Mouse (Mus musculus): Measurements from ENCODE around the gene Pip4p1. TPM values are rescaled to one million over a fixed set of nuclear protein-coding genes. Genes with fewer than 3 reads are reported as not detected.
"Not testable (repeated sequence)": the region's sequence is repeated elsewhere in the genome, so short reads cannot be mapped to it uniquely, and the experiment has no call there.

The Pip4p1 gene
- polyA plus RNA-seq, 1 experiment from 2014 or later: 30.3 TPM

- Histone ChIP-seq H3K4me2 (peak overlapping the region; percentile 21; the same call in 1 of the 2 replicates), H3K36me3 (ENCODE audit: control insufficient read depth, insufficient read depth, low read length) (no peaks in the 10 kb centered on the region), H3K9me3 (replicated peaks; ENCODE audit: control insufficient read depth, low read length) (no peaks in the 10 kb centered on the region), H3K4me3 (ENCODE audit: low read depth, low read length) (no peak overlapping the region), H3K4me1 (ENCODE audit: control insufficient read depth, insufficient read depth, low read length) (no peaks in the 10 kb centered on the region), H3K9ac (ENCODE audit: low read depth, low read length) (no peak overlapping the region), H3K27ac (ENCODE audit: low read depth, low read length) (no peak overlapping the region), H3K27me3 (ENCODE audit: control insufficient read depth, insufficient read depth, low read length) (no peaks in the 10 kb centered on the region)
- 23% methylated on average over 12 of the region's 12 CpGs for WGBS (ENCODE audit: insufficient replicate concordance)
- ATAC-seq (replicated peaks; ENCODE audit: insufficient number of reproducible peaks, low FRiP score, low TSS enrichment): 0 out of 2 replicates have a peak, but pooled peaks have one; percentile 31
Observed at GRCm38 (mm10) chr14:50969558-50970544, 39.2 kb upstream of the Pip4p1 start.

GRCm38 (mm10) chr14:50969041-50969440, 38.4 kb upstream of the Pip4p1 start:
- 9% methylated on average over 1 of the region's 1 CpGs for WGBS (ENCODE audit: insufficient replicate concordance)
- no peaks in the 10 kb centered on the region for H3K27me3 ChIP-seq (ENCODE audit: control insufficient read depth, insufficient read depth, low read length)
- H3K9me3 ChIP-seq (replicated peaks; ENCODE audit: control insufficient read depth, low read length): no peaks in the 10 kb centered on the region
- H3K9ac ChIP-seq (ENCODE audit: low read depth, low read length): no peak overlapping the region
- no peak for ATAC-seq (replicated peaks; ENCODE audit: insufficient number of reproducible peaks, low FRiP score, low TSS enrichment)
- no peak overlapping the region for H3K4me3 ChIP-seq (ENCODE audit: low read depth, low read length)
- peak overlapping the region; percentile 21; the same call in 1 of the 2 replicates for H3K4me2 ChIP-seq
- no peaks in the 10 kb centered on the region for H3K4me1 ChIP-seq (ENCODE audit: control insufficient read depth, insufficient read depth, low read length)
- no peaks in the 10 kb centered on the region for H3K36me3 ChIP-seq (ENCODE audit: control insufficient read depth, insufficient read depth, low read length)
- no peak overlapping the region for H3K27ac ChIP-seq (ENCODE audit: low read depth, low read length)

GRCm38 (mm10) chr14:50968216-50968980, 37.7 kb upstream of the Pip4p1 start:
- Histone ChIP-seq H3K4me1 (ENCODE audit: control insufficient read depth, insufficient read depth, low read length) (no peaks in the 10 kb centered on the region), H3K27ac (ENCODE audit: low read depth, low read length) (no peak overlapping the region), H3K36me3 (ENCODE audit: control insufficient read depth, insufficient read depth, low read length) (no peaks in the 10 kb centered on the region), H3K4me3 (ENCODE audit: low read depth, low read length) (no peak overlapping the region), H3K27me3 (ENCODE audit: control insufficient read depth, insufficient read depth, low read length) (no peaks in the 10 kb centered on the region), H3K9me3 (replicated peaks; ENCODE audit: control insufficient read depth, low read length) (no peaks in the 10 kb centered on the region), H3K9ac (ENCODE audit: low read depth, low read length) (no peak overlapping the region), H3K4me2 (no peak overlapping the region)
- ATAC-seq (replicated peaks; ENCODE audit: insufficient number of reproducible peaks, low FRiP score, low TSS enrichment): no peak
- 85% methylated on average over 5 of the region's 5 CpGs for WGBS (ENCODE audit: insufficient replicate concordance)

GRCm38 (mm10) chr14:50958289-50958995, 27.8 kb upstream of the Pip4p1 start:
- WGBS (ENCODE audit: insufficient replicate concordance): 86% methylated on average over 5 of the region's 5 CpGs
- not testable (repeated sequence) for H3K4me3 ChIP-seq (ENCODE audit: low read depth, low read length); H3K4me1 ChIP-seq (ENCODE audit: control insufficient read depth, insufficient read depth, low read length); H3K9ac ChIP-seq (ENCODE audit: low read depth, low read length); H3K27me3 ChIP-seq (ENCODE audit: control insufficient read depth, insufficient read depth, low read length); ATAC-seq (replicated peaks; ENCODE audit: insufficient number of reproducible peaks, low FRiP score, low TSS enrichment); H3K9me3 ChIP-seq (replicated peaks; ENCODE audit: control insufficient read depth, low read length); H3K36me3 ChIP-seq (ENCODE audit: control insufficient read depth, insufficient read depth, low read length); H3K4me2 ChIP-seq; H3K27ac ChIP-seq (ENCODE audit: low read depth, low read length)

- 64% methylated on average over 3 of the region's 3 CpGs for WGBS (ENCODE audit: insufficient replicate concordance)
- H3K9ac ChIP-seq (ENCODE audit: low read depth, low read length); H3K4me1 ChIP-seq (ENCODE audit: control insufficient read depth, insufficient read depth, low read length); H3K4me2 ChIP-seq; H3K27ac ChIP-seq (ENCODE audit: low read depth, low read length); H3K9me3 ChIP-seq (replicated peaks; ENCODE audit: control insufficient read depth, low read length); H3K27me3 ChIP-seq (ENCODE audit: control insufficient read depth, insufficient read depth, low read length); H3K36me3 ChIP-seq (ENCODE audit: control insufficient read depth, insufficient read depth, low read length); ATAC-seq (replicated peaks; ENCODE audit: insufficient number of reproducible peaks, low FRiP score, low TSS enrichment); H3K4me3 ChIP-seq (ENCODE audit: low read depth, low read length): not testable (repeated sequence)
Observed at GRCm38 (mm10) chr14:50957146-50957545, 26.5 kb upstream of the Pip4p1 start.

GRCm38 (mm10) chr14:50956724-50957123, 26.1 kb upstream of the Pip4p1 start:
- not testable (repeated sequence) for H3K27me3 ChIP-seq (ENCODE audit: control insufficient read depth, insufficient read depth, low read length); H3K36me3 ChIP-seq (ENCODE audit: control insufficient read depth, insufficient read depth, low read length); ATAC-seq (replicated peaks; ENCODE audit: insufficient number of reproducible peaks, low FRiP score, low TSS enrichment); H3K27ac ChIP-seq (ENCODE audit: low read depth, low read length); H3K4me1 ChIP-seq (ENCODE audit: control insufficient read depth, insufficient read depth, low read length); H3K9me3 ChIP-seq (replicated peaks; ENCODE audit: control insufficient read depth, low read length); H3K9ac ChIP-seq (ENCODE audit: low read depth, low read length); H3K4me3 ChIP-seq (ENCODE audit: low read depth, low read length)
- H3K4me2 ChIP-seq: peak overlapping the region; percentile 52
- WGBS (ENCODE audit: insufficient replicate concordance): 76% methylated on average over 6 of the region's 6 CpGs

GRCm38 (mm10) chr14:50955942-50956508, 25.4 kb upstream of the Pip4p1 start, which contains the start of gene Pnp2:
TSS of gene Pnp2 (plus strand) at chr14:50955992.
- Histone ChIP-seq H3K4me3 (ENCODE audit: low read depth, low read length) (peak within 1 kb of the TSS; percentile 12; the same call in 1 of the 2 replicates), H3K4me2 (peak within 1 kb of the TSS; percentile 52), H3K9ac (ENCODE audit: low read depth, low read length) (0 out of 2 replicates have a peak within 1 kb of the TSS, but pooled peaks have one; percentile 12)
- not testable (repeated sequence) for H3K27ac ChIP-seq (ENCODE audit: low read depth, low read length); H3K36me3 ChIP-seq (ENCODE audit: control insufficient read depth, insufficient read depth, low read length); H3K4me1 ChIP-seq (ENCODE audit: control insufficient read depth, insufficient read depth, low read length); H3K9me3 ChIP-seq (replicated peaks; ENCODE audit: control insufficient read depth, low read length); H3K27me3 ChIP-seq (ENCODE audit: control insufficient read depth, insufficient read depth, low read length)
- peak; percentile 76 for ATAC-seq (replicated peaks; ENCODE audit: insufficient number of reproducible peaks, low FRiP score, low TSS enrichment)
- WGBS (ENCODE audit: insufficient replicate concordance): 7% methylated on average over 19 of the region's 19 CpGs

GRCm38 (mm10) chr14:50955487-50955886, 24.8 kb upstream of the Pip4p1 start:
- Histone ChIP-seq H3K4me1 (ENCODE audit: control insufficient read depth, insufficient read depth, low read length) (no peaks in the 10 kb centered on the region), H3K27me3 (ENCODE audit: control insufficient read depth, insufficient read depth, low read length) (no peaks in the 10 kb centered on the region), H3K9me3 (replicated peaks; ENCODE audit: control insufficient read depth, low read length) (no peaks in the 10 kb centered on the region), H3K4me3 (ENCODE audit: low read depth, low read length) (no peak overlapping the region), H3K27ac (ENCODE audit: low read depth, low read length) (no peak overlapping the region), H3K9ac (ENCODE audit: low read depth, low read length) (no peak overlapping the region), H3K4me2 (no peak overlapping the region), H3K36me3 (ENCODE audit: control insufficient read depth, insufficient read depth, low read length) (peaks cover 4% of the 10 kb centered on the region; the same call in 1 of the 2 replicates)
- 81% methylated on average over 10 of the region's 10 CpGs for WGBS (ENCODE audit: insufficient replicate concordance)
- ATAC-seq (replicated peaks; ENCODE audit: insufficient number of reproducible peaks, low FRiP score, low TSS enrichment): no peak
